Mouse (Mus musculus) ES-E14 (cell line): ENCODE measurements at regions not wholly inside any gene's neighbourhood (a gene's known extent, or its start where the extent isn't known, plus 50 kb on each side); places are given as distances from the start of the nearest gene placed in this dataset.
"Not testable (repeated sequence)": the region's sequence is repeated elsewhere in the genome, so short reads cannot be mapped to it uniquely, and the experiment has no call there.

Experiments used
- DNase-seq: peaks from one replicate; pipeline ENCODE4 v3.0.0-alpha.2; 2013; ENCODE audit warnings: low read depth, low spot score
- H3K27ac ChIP-seq: 2 replicates; pipeline ENCODE4 v1.5.1; 2012; ENCODE audit warnings: low read depth, mild to moderate bottlenecking, low read length, moderate library complexity, mixed read lengths; ENCODE audit not compliant: poor library complexity, insufficient read depth, severe bottlenecking
- H3K36me3 ChIP-seq: 2 replicates; pipeline ENCODE4 v1.6.1; 2012; ENCODE audit warnings: mild to moderate bottlenecking, low read length, moderate library complexity, mixed read lengths; ENCODE audit not compliant: control insufficient read depth, poor library complexity, insufficient read depth, severe bottlenecking
- H3K4me1 ChIP-seq, 2 experiments: fragments of 150-350 bp in 1 of 2; sonication (generic) in 1 of 2; 2 replicates each; pipeline ENCODE4 v1.6.1; 2012; ENCODE audit warnings: low read length in 2 of 2, mild to moderate bottlenecking in 1 of 2, mixed read lengths in 1 of 2; ENCODE audit not compliant: control insufficient read depth in 2 of 2, insufficient read depth in 2 of 2, poor library complexity in 1 of 2
- H3K4me3 ChIP-seq, 2 experiments: fragments of 150-350 bp in 1 of 2; sonication (generic) in 1 of 2; 2 replicates each; pipeline ENCODE4 v1.5.1; 2012; ENCODE audit warnings: low read length in 2 of 2, low read depth in 1 of 2, mild to moderate bottlenecking in 1 of 2, mixed read lengths in 1 of 2; ENCODE audit not compliant: insufficient read depth in 1 of 2, poor library complexity in 1 of 2, severe bottlenecking in 1 of 2
- H3K9ac ChIP-seq: 2 replicates; pipeline ENCODE4 v1.6.1; 2012; ENCODE audit warnings: low read depth, mild to moderate bottlenecking, low read length, mixed read lengths; ENCODE audit not compliant: poor library complexity, insufficient read depth, severe bottlenecking
- H3K9me3 ChIP-seq: fragments of 150-350 bp; sonication (generic); 2 replicates; pipeline ENCODE4 v1.6.1; 2012; ENCODE audit warnings: low read depth, mild to moderate bottlenecking, low read length; ENCODE audit not compliant: control insufficient read depth, insufficient read depth
- CHD2 ChIP-seq: IDR thresholded peaks from 2 replicates; pipeline ENCODE4 v1.6.1; 2014; ENCODE audit warnings: mild to moderate bottlenecking, low read depth, low read length, inconsistent platforms
- HCFC1 ChIP-seq: IDR thresholded peaks from 2 replicates; pipeline ENCODE4 v1.6.1; 2012; ENCODE audit warnings: low read length, inconsistent platforms, borderline replicate concordance; ENCODE audit not compliant: insufficient read depth
- MAFK ChIP-seq: IDR thresholded peaks from 2 replicates; pipeline ENCODE4 v1.6.1; 2014; ENCODE audit warnings: mild to moderate bottlenecking, low read depth, low read length, inconsistent platforms; ENCODE audit not compliant: insufficient read depth
- ZC3H11A ChIP-seq: IDR thresholded peaks from 2 replicates; pipeline ENCODE4 v1.6.1; 2012; ENCODE audit warnings: low read depth, mild to moderate bottlenecking, inconsistent platforms, low read length, borderline replicate concordance
- ZNF384 ChIP-seq: IDR thresholded peaks from 2 replicates; pipeline ENCODE4 v1.6.1; 2012; ENCODE audit warnings: low read depth, low read length, inconsistent platforms
- in situ Hi-C, 2 experiments: fragments of 600-800 bp; cut with MboI; formaldehyde crosslinking; loops; one replicate each; pipeline ENCODE4 v1.15.1; 2025; ENCODE audit warnings: low sequenced_read_pairs in 2 of 2, inconsistent platforms in 1 of 2; ENCODE audit not compliant: unreplicated experiment in 2 of 2

- in situ Hi-C loops, result no loop called here
- H3K9me3 ChIP-seq, result no peaks in the 10 kb centered on the region
These were observed 74.2 kb upstream of the Magee2 start for GRCm38 (mm10) chrX:104931153-104931706.

GRCm38 (mm10) chrX:104951587-104951986, 94.5 kb upstream of the Magee2 start:
- no peak for DNase-seq
- TF ChIP-seq MAFK (no peak), ZNF384 (no peak), HCFC1 (no peak), ZC3H11A (no peak), CHD2 (no peak)
- in situ Hi-C loops, result no loop called here

More at GRCm38 (mm10) chrX:104931153-104931706, 74.2 kb upstream of the Magee2 start:
- no peak for TF ChIP-seq CHD2
- no peak for TF ChIP-seq ZNF384
- no peak for TF ChIP-seq MAFK
- no peak for TF ChIP-seq HCFC1
- TF ChIP-seq ZC3H11A, result no peak
- no peak overlapping the region for H3K4me3 ChIP-seq
- H3K9ac ChIP-seq, result no peak overlapping the region
- H3K4me1 ChIP-seq, result no peaks in the 10 kb centered on the region
- DNase-seq, result no peak
- H3K36me3 ChIP-seq, result no peaks in the 10 kb centered on the region
- no peak overlapping the region for H3K27ac ChIP-seq

GRCm38 (mm10) chrX:104952809-104953208, 95.7 kb upstream of the Magee2 start:
- H3K9me3 ChIP-seq, H3K4me3 ChIP-seq, H3K27ac ChIP-seq, in situ Hi-C loops, H3K4me1 ChIP-seq, DNase-seq, H3K9ac ChIP-seq, H3K36me3 ChIP-seq: not testable (repeated sequence)

More at GRCm38 (mm10) chrX:104951587-104951986, 94.5 kb upstream of the Magee2 start:
- Histone ChIP-seq H3K4me1 (no peaks in the 10 kb centered on the region), H3K9ac (no peak overlapping the region), H3K36me3 (no peaks in the 10 kb centered on the region), H3K4me3 (no peak overlapping the region), H3K9me3 (no peaks in the 10 kb centered on the region), H3K27ac (no peak overlapping the region)

GRCm38 (mm10) chrX:104953391-104953790, 96.3 kb upstream of the Magee2 start:
- in situ Hi-C loops, result not testable (repeated sequence)

GRCm38 (mm10) chrX:104978432-104978831, 101.1 kb upstream of the Pbdc1 start:
- in situ Hi-C loops, result no loop called here
- H3K9me3 ChIP-seq, result no peaks in the 10 kb centered on the region

More at GRCm38 (mm10) chrX:104953391-104953790, 96.3 kb upstream of the Magee2 start:
- not testable (repeated sequence) for H3K27ac ChIP-seq, H3K9me3 ChIP-seq, DNase-seq, H3K4me1 ChIP-seq, H3K36me3 ChIP-seq, H3K4me3 ChIP-seq, H3K9ac ChIP-seq

More at GRCm38 (mm10) chrX:104978432-104978831, 101.1 kb upstream of the Pbdc1 start:
- H3K4me1 ChIP-seq, result no peaks in the 10 kb centered on the region
- H3K36me3 ChIP-seq, result no peaks in the 10 kb centered on the region
- TF ChIP-seq HCFC1, result no peak
- TF ChIP-seq ZC3H11A, result no peak
- TF ChIP-seq MAFK, result no peak
- TF ChIP-seq ZNF384, result no peak
- no peak for TF ChIP-seq CHD2
- DNase-seq, result no peak
- no peak overlapping the region for H3K27ac ChIP-seq
- H3K4me3 ChIP-seq, result no peak overlapping the region
- H3K9ac ChIP-seq, result no peak overlapping the region
